ENCODE assay signal across 8 mouse cellular contexts in the genomic region with DNA sequence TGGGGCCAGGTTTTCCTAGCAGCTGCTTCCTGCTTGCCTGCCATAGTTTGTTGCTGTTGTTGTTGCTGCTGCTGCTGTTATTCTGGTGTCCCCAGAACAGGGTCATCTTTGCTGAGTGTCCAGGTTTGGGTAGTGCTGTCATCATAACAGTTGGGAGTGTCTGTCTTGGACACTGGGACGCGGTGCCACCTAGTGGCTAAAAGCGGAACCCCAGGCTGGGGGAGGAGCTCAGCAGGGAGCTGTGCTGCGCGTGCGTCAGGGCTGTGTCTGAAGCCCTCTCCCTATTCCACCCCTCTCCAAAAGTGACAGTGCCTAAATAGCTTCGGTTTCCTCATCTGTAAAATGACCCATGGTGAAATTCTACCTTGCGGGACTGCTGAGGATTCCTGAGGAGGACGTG. TPM values are rescaled to one million over a fixed set of nuclear protein-coding genes. Genes with fewer than 3 reads are reported as not detected.
DNase-seq lines count a peak whose midpoint lies in the region; ATAC-seq and TF ChIP-seq lines count a peak whose summit lies in the region.

No protein-coding gene starts in this region.

- peak overlapping the region; percentile 5; the same call in 1 of the 2 replicates for H3K4me2 ChIP-seq in forebrain, embryonic 16.5 days (ENCODE audit: low read length)
- no peak overlapping the region for H3K4me2 ChIP-seq in neural tube, embryonic 14.5 days (ENCODE audit: low read depth, low read length)

- no peak overlapping the region for H3K9ac ChIP-seq in ES-E14 (ENCODE audit: insufficient read depth, low read depth, low read length, poor library complexity, severe bottlenecking)
- H3K9ac ChIP-seq in forebrain, embryonic 16.5 days (replicated peaks; ENCODE audit: low read depth, low read length) = 0 out of 2 replicates have a peak overlapping the region, but pooled peaks have one; percentile 2
- 0 out of 2 replicates have a peak overlapping the region, but pooled peaks have one; percentile 11 for H3K9ac ChIP-seq in neural tube, embryonic 14.5 days (replicated peaks; ENCODE audit: low read depth, low read length)

- no peaks in the 10 kb centered on the region for H3K36me3 ChIP-seq in ES-E14 (ENCODE audit: control insufficient read depth, insufficient read depth, low read length, poor library complexity, severe bottlenecking)
- no peaks in the 10 kb centered on the region for H3K36me3 ChIP-seq in forebrain, embryonic 16.5 days (ENCODE audit: control insufficient read depth, insufficient read depth)
- H3K36me3 ChIP-seq in neural tube, embryonic 14.5 days (ENCODE audit: control insufficient read depth, insufficient read depth, low read length) = no peaks in the 10 kb centered on the region
- no peaks in the 10 kb centered on the region for H3K36me3 ChIP-seq in testis, adult 2 months (ENCODE audit: control insufficient read depth, insufficient read depth, low read length)

- H3K27ac ChIP-seq in ES-E14 (ENCODE audit: insufficient read depth, low read depth, low read length, poor library complexity, severe bottlenecking) = no peak overlapping the region
- H3K27ac ChIP-seq in forebrain, embryonic 16.5 days (ENCODE audit: low read length) = peak overlapping the region; percentile 90
- H3K27ac ChIP-seq in layer of hippocampus, adult 2 months = peak overlapping the region; percentile 79
- H3K27ac ChIP-seq in neural tube, embryonic 14.5 days (ENCODE audit: low read depth, low read length) = peak overlapping the region; percentile 71
- no peak overlapping the region for H3K27ac ChIP-seq in testis, adult 2 months (ENCODE audit: control insufficient read depth, insufficient read depth, low read depth, low read length)

- TF ChIP-seq POLR2A in testis, adult 2 months (IDR thresholded peaks at IDR 0.05; ENCODE audit: control insufficient read depth, low read depth, low read length) = no peak

- no peaks in the 10 kb centered on the region for H3K27me3 ChIP-seq in forebrain, embryonic 16.5 days (replicated peaks; ENCODE audit: control insufficient read depth, insufficient read depth, low read length)
- H3K27me3 ChIP-seq in neural tube, embryonic 14.5 days (ENCODE audit: control insufficient read depth, insufficient read depth, low read length) = no peaks in the 10 kb centered on the region; the same call in 1 of the 2 replicates
- H3K27me3 ChIP-seq in testis, adult 2 months (ENCODE audit: control insufficient read depth, insufficient read depth, low read length) = no peaks in the 10 kb centered on the region

- no peak overlapping the region for H3K4me3 ChIP-seq in ES-E14 (ENCODE audit: insufficient read depth in 1 of 2, low read depth in 1 of 2, low read length in 2 of 2, poor library complexity in 1 of 2, severe bottlenecking in 1 of 2)
- H3K4me3 ChIP-seq in forebrain, embryonic 16.5 days (replicated peaks; ENCODE audit: low read length) = no peak overlapping the region
- no peak overlapping the region for H3K4me3 ChIP-seq in layer of hippocampus, adult 2 months
- no peak overlapping the region for H3K4me3 ChIP-seq in neural tube, embryonic 14.5 days (ENCODE audit: low read depth, low read length)
- H3K4me3 ChIP-seq in testis, adult 2 months (ENCODE audit: control insufficient read depth, low read depth, low read length) = peak overlapping the region; percentile 47

- 8% methylated on average over 9 of the region's 9 CpGs for WGBS in forebrain, embryonic 16.5 days
- WGBS in neural tube, embryonic 14.5 days = 9% methylated on average over 9 of the region's 9 CpGs

- peak; percentile 98 for TF ChIP-seq CTCF in layer of hippocampus, adult 2 months (conservative IDR thresholded peaks at IDR 0.05)
- TF ChIP-seq CTCF in testis, adult 2 months (IDR thresholded peaks at IDR 0.05; ENCODE audit: control insufficient read depth, insufficient read depth, insufficient replicate concordance, low read depth, low read length) = peak; percentile 97

- in situ Hi-C loops in ES-E14 (cut with MboI; ENCODE audit: low sequenced_read_pairs in 2 of 2, unreplicated experiment in 2 of 2) = loop anchor here (5.0 to 10.0 kb wide), 2 partner anchors 111 to 118 kb away; partner anchors contain the start of gene Lyl1 (in 1 of the 2)

- peak; percentile 90 for DNase-seq in ES-E14 (ENCODE audit: low read depth, low spot score)
- peak; percentile 93 for DNase-seq in cerebellum, adult 11-12 months
- DNase-seq in heart, postnatal 36 days = peak; percentile 99 to 100
- DNase-seq in layer of hippocampus, adult 2 months (ENCODE audit: low spot score in 2 of 2) = peak; percentile 94 to 99
- DNase-seq in lung, adult 18-20 months = peak; percentile 90 to 95

- ATAC-seq in forebrain, embryonic 16.5 days = peak; percentile 37
- peak; percentile 45 for ATAC-seq in neural tube, embryonic 14.5 days (ENCODE audit: low read depth)

- H3K4me1 ChIP-seq in ES-E14 (ENCODE audit: control insufficient read depth in 2 of 2, insufficient read depth in 2 of 2, low read length in 2 of 2, poor library complexity in 1 of 2) = no peaks in the 10 kb centered on the region; a peak in 1 of 4 replicates
- H3K4me1 ChIP-seq in forebrain, embryonic 16.5 days (replicated peaks; ENCODE audit: control insufficient read depth, insufficient read depth, low read length) = peaks cover 36% of the 10 kb centered on the region
- H3K4me1 ChIP-seq in neural tube, embryonic 14.5 days (ENCODE audit: control insufficient read depth, insufficient read depth, low read length) = peaks cover 15% of the 10 kb centered on the region
- H3K4me1 ChIP-seq in testis, adult 2 months (ENCODE audit: control insufficient read depth, insufficient read depth, low read length) = peaks cover 13% of the 10 kb centered on the region

- intact Hi-C loops in heart, postnatal 36 days (cut with DNase I) = no loop called here

- H3K9me3 ChIP-seq in ES-E14 (ENCODE audit: control insufficient read depth, insufficient read depth, low read depth, low read length) = no peaks in the 10 kb centered on the region
- H3K9me3 ChIP-seq in forebrain, embryonic 16.5 days (ENCODE audit: control insufficient read depth, low read length) = no peaks in the 10 kb centered on the region
- H3K9me3 ChIP-seq in neural tube, embryonic 14.5 days (ENCODE audit: control insufficient read depth, low read length) = no peaks in the 10 kb centered on the region

TF ChIP-seq in ES-E14, 5 proteins besides CTCF, POLR2A, EP300 and RAD21:
- TF ChIP-seq HCFC1 (IDR thresholded peaks at IDR 0.05; ENCODE audit: borderline replicate concordance, insufficient read depth, low read length) = no peak
- TF ChIP-seq MAFK (IDR thresholded peaks at IDR 0.05; ENCODE audit: insufficient read depth, low read depth, low read length) = peak; percentile 33; the same call in 1 of the 2 replicates
- TF ChIP-seq CHD2 (IDR thresholded peaks at IDR 0.05; ENCODE audit: low read depth, low read length) = no peak

RNA-seq across cellular contexts. Expression of gene Dand5, which starts 7.1 kb away (rescaled TPM):
- 1.0 and 1.4 TPM in 2 replicates for total RNA-seq in ES-E14 (2012; rRNA removed)
- polyA plus RNA-seq in forebrain, embryonic 16.5 days (2015; fragmentation: Nextera tagmentation; extraction: Ambion mirVana) = 8.2 and 8.7 TPM in 2 replicates
- 1 to 10 TPM; 9.3 to 9.9 TPM for total RNA-seq in heart, postnatal 36 days (2021)
- 10 to 100 TPM; 11.9 TPM for total RNA-seq in layer of hippocampus, adult 2 months (2021)
- polyA plus RNA-seq in neural tube, embryonic 14.5 days (2014; fragmentation: Nextera tagmentation; extraction: Ambion mirVana) = 12.3 and 16.9 TPM in 2 replicates
- 27.1 and 29.7 TPM in 2 replicates for polyA plus RNA-seq in testis, adult 2 months (2012; rRNA removed)

RNA-seq across cellular contexts. Expression of gene Nfix, which starts 15.4 kb away (rescaled TPM):
- 0.58 and 0.89 TPM in 2 replicates for total RNA-seq in ES-E14 (2012; rRNA removed)
- 440 and 546 TPM in 2 replicates for polyA plus RNA-seq in forebrain, embryonic 16.5 days (2015; fragmentation: Nextera tagmentation; extraction: Ambion mirVana)
- 100 to 1,000 TPM; 279 to 296 TPM for total RNA-seq in heart, postnatal 36 days (2021)
- total RNA-seq in layer of hippocampus, adult 2 months (2021) = 100 to 1,000 TPM; 408 to 482 TPM
- polyA plus RNA-seq in neural tube, embryonic 14.5 days (2014; fragmentation: Nextera tagmentation; extraction: Ambion mirVana) = 68.2 and 91.5 TPM in 2 replicates
- 4.3 and 5.0 TPM in 2 replicates for polyA plus RNA-seq in testis, adult 2 months (2012; rRNA removed)

RNA-seq across cellular contexts. Expression of gene Gadd45gip1, which starts 15.8 kb away (rescaled TPM):
- 24.7 and 30.8 TPM in 2 replicates for total RNA-seq in ES-E14 (2012; rRNA removed)
- 31.3 and 34.3 TPM in 2 replicates for polyA plus RNA-seq in forebrain, embryonic 16.5 days (2015; fragmentation: Nextera tagmentation; extraction: Ambion mirVana)
- 10 to 100 TPM; 28.5 to 29.5 TPM for total RNA-seq in heart, postnatal 36 days (2021)
- 10 to 100 TPM; 23.3 to 26.1 TPM for total RNA-seq in layer of hippocampus, adult 2 months (2021)
- polyA plus RNA-seq in neural tube, embryonic 14.5 days (2014; fragmentation: Nextera tagmentation; extraction: Ambion mirVana) = 33.1 and 39.8 TPM in 2 replicates
- 9.4 and 12.0 TPM in 2 replicates for polyA plus RNA-seq in testis, adult 2 months (2012; rRNA removed)

RNA-seq across cellular contexts. Expression of gene Rad23a, which starts 24.9 kb away (rescaled TPM):
- total RNA-seq in ES-E14 (2012; rRNA removed) = 76.7 and 76.8 TPM in 2 replicates
- 84.8 and 86.5 TPM in 2 replicates for polyA plus RNA-seq in forebrain, embryonic 16.5 days (2015; fragmentation: Nextera tagmentation; extraction: Ambion mirVana)
- total RNA-seq in heart, postnatal 36 days (2021) = 10 to 100 TPM; 84.0 to 87.4 TPM
- total RNA-seq in layer of hippocampus, adult 2 months (2021) = 10 to 100 TPM; 63.4 to 75.9 TPM
- 69.4 and 78.1 TPM in 2 replicates for polyA plus RNA-seq in neural tube, embryonic 14.5 days (2014; fragmentation: Nextera tagmentation; extraction: Ambion mirVana)
- polyA plus RNA-seq in testis, adult 2 months (2012; rRNA removed) = 106 and 110 TPM in 2 replicates

RNA-seq across cellular contexts. Expression of gene Calr, which starts 31.2 kb away (rescaled TPM):
- 1,121 and 1,357 TPM in 2 replicates for total RNA-seq in ES-E14 (2012; rRNA removed)
- polyA plus RNA-seq in forebrain, embryonic 16.5 days (2015; fragmentation: Nextera tagmentation; extraction: Ambion mirVana) = 610 and 631 TPM in 2 replicates
- 100 to 1,000 TPM; 337 to 380 TPM for total RNA-seq in heart, postnatal 36 days (2021)
- total RNA-seq in layer of hippocampus, adult 2 months (2021) = 100 to 1,000 TPM; 457 to 504 TPM
- polyA plus RNA-seq in neural tube, embryonic 14.5 days (2014; fragmentation: Nextera tagmentation; extraction: Ambion mirVana) = 615 and 623 TPM in 2 replicates
- 318 and 384 TPM in 2 replicates for polyA plus RNA-seq in testis, adult 2 months (2012; rRNA removed)

Comparison
In these comparisons a context has a peak if more than half of its experiments do, and no peak if none do; other contexts are left out.
1. H3K27ac ChIP-seq: peak in forebrain, embryonic 16.5 days (single experiment), layer of hippocampus, adult 2 months (single experiment) and neural tube, embryonic 14.5 days (single experiment); none in ES-E14 (single experiment) and testis, adult 2 months (single experiment).
2. RNA of gene Nfix, which starts 15.4 kb away (total RNA-seq): 408 to 482 TPM in layer of hippocampus, adult 2 months and 279 to 296 TPM in heart, postnatal 36 days; 0.58 to 0.89 TPM in ES-E14; every median in the first group is over 100 times any median in the second.
3. Peak in every context shown above with its lines, with median percentiles within 50 percentile points of each other: DNase-seq.